Mouse (Mus musculus) embryonic fibroblast, embryonic 13.5 days (primary cell): ENCODE data around the gene Hoxa6. TPM values are rescaled to one million over a fixed set of nuclear protein-coding genes. Genes with fewer than 3 reads are reported as not detected.
A peak's percentile ranks its signal among the peaks of the same experiment; 100 is the strongest.

Experiments
- H3K27ac ChIP-seq: 2 replicates; pipeline ENCODE4 v1.5.1; 2012; ENCODE audit warnings: low read length, control low read depth, inconsistent platforms; ENCODE audit not compliant: insufficient read depth
- H3K4me1 ChIP-seq: 2 replicates; pipeline ENCODE4 v1.6.1; 2011; ENCODE audit warnings: low read length; ENCODE audit not compliant: control insufficient read depth, insufficient read depth
- H3K4me3 ChIP-seq: 2 replicates; pipeline ENCODE4 v1.5.1; 2011; ENCODE audit warnings: mild to moderate bottlenecking, control low read depth, low read length; ENCODE audit not compliant: insufficient read depth
- CTCF ChIP-seq: IDR thresholded peaks from 2 replicates; pipeline ENCODE4 v1.5.1; 2011; ENCODE audit warnings: mild to moderate bottlenecking, control low read depth, low read length, moderate library complexity, borderline replicate concordance; ENCODE audit not compliant: insufficient read depth
- POLR2A ChIP-seq: IDR thresholded peaks from 2 replicates; pipeline ENCODE4 v1.6.1; 2011; ENCODE audit warnings: low read depth, mild to moderate bottlenecking, control low read depth, low read length, moderate library complexity
- polyA plus RNA-seq: library from polyadenylated mRNA; stranded (reverse); fragments of >200 nt; gene quantifications from 2 replicates; pipeline ENCODE4 v1.2.4, GENCODE M21; 2011; ENCODE audit warnings: low read depth; ENCODE audit not compliant: missing spikeins, insufficient read length

Gene Hoxa6
- polyA plus RNA-seq, 1 experiment = 2.8 TPM

GRCm38 (mm10) chr6:52168191-52169055, 40.1 kb downstream of the Hoxa6 start:
- Histone ChIP-seq H3K4me3 (peak overlapping the region; percentile 19; the same call in 1 of the 2 replicates), H3K4me1 (peaks cover 8% of the 10 kb centered on the region), H3K27ac (peak overlapping the region; percentile 79)
- no peak for TF ChIP-seq POLR2A
- no peak for TF ChIP-seq CTCF

GRCm38 (mm10) chr6:52167736-52168161, 40.8 kb downstream of the Hoxa6 start:
- Histone ChIP-seq H3K4me3 (peak overlapping the region; percentile 19; the same call in 1 of the 2 replicates), H3K27ac (peak overlapping the region; percentile 79), H3K4me1 (peaks cover 10% of the 10 kb centered on the region)
- TF ChIP-seq POLR2A = no peak
- no peak for TF ChIP-seq CTCF

- TF ChIP-seq CTCF = no peak
- TF ChIP-seq POLR2A = no peak
- H3K4me1 ChIP-seq = peaks cover 10% of the 10 kb centered on the region
- H3K27ac ChIP-seq = peak overlapping the region; percentile 79
- peak overlapping the region; percentile 19; the same call in 1 of the 2 replicates for H3K4me3 ChIP-seq
These were observed 41.3 kb downstream of the Hoxa6 start for GRCm38 (mm10) chr6:52167176-52167575.

GRCm38 (mm10) chr6:52166431-52167077, 42.0 kb downstream of the Hoxa6 start:
- H3K4me1 ChIP-seq = peaks cover 9% of the 10 kb centered on the region
- H3K27ac ChIP-seq = peak overlapping the region; percentile 79
- 0 out of 2 replicates have a peak overlapping the region, but pooled peaks have one; percentile 3 for H3K4me3 ChIP-seq
- no peak for TF ChIP-seq CTCF
- no peak for TF ChIP-seq POLR2A

DNA sequence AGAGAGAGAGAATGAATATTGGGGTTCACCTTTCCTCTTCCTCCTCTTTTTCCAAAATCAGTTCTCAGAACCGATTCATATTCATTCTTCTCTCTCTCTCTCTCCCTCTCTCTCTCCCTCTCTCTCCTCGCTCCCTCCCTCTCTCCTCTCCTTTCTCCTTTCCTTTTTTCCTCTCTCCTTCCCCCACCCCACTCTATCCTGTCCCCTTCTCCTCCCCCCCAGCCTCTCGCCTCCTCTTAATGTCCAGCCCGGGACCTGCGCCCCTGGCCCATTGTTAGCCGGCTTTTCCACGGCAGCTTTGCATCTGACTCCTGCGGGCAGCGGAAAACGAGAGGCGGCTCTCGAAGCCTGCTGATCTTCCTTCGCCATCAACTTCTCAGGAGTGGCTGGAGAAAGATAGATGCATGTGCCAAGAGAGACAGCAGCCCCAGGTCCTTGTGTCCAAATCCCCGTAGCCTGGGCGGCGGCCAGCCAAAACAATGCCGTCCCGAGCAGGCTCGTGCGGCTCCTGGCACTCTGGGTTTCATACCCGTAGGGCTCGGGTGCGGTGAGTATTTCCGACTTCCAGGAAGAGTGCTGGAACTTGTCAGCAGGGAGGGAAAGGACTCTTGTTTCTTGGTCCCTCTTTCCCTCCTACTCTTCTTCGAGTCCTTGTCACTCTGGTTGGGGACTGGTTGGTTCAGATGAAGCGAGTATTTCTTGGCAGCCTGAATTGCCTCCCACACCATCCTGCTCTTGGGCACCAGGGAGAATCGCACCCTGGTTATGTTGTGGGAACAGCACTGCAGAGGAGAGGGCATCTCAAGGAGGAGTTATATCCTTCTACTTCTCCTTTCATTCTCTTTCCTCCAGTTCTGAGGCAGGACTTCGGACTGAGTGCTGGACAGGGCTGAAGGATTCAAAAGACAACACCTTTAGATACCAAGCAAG, 42.8 kb downstream of the Hoxa6 start:
- TF ChIP-seq POLR2A (no peak), CTCF (no peak)
- H3K4me1 ChIP-seq = 0 out of 2 replicates have a peak, but pooled peaks cover 2% of the 10 kb centered on the region
- H3K4me3 ChIP-seq = peak overlapping the region; percentile 26
- peak overlapping the region; percentile 79 for H3K27ac ChIP-seq

DNA sequence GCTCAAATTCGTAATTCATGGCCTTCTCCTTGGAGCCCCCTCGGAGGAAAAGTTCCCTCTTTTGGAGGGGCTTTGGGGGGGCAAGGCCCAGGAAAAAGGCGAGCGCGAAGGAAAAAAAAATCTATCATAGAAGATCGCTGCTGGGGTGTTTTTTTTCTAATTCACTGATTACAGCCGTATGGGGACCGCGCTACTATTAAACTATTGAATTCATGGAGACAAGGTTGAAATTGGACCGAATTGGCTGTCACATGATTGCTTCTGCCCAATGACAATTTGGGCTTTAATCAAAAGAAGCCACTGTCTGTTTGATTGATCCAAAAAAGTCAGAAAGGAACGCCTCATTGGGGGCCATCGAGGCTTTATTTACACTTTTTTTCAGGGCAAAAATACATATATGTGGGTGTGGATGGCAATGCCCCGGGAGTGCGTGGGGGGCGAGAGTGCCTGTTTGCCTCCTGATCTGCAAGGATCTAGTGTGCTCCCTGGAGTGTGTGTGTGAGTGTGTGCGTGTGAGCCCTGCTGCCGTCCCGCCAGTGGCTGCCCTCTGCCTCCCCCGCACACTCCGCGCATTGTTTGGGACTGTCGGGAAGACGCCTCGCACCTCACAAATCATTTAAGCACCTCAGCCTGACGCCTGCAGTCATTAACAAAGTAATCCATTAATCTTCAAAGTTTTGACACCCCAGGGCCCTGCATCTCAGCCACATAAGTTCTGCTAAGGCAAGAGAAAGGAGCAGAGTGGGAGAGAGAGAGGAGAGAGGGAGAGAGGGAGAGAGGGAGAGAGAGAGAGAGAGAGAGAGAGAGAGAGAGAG, 43.7 kb downstream of the Hoxa6 start, which contains the start of gene Hoxa2:
TSS of gene Hoxa2 (minus strand) at position 206 of the 815 bp plus-strand sequence.
- TF ChIP-seq CTCF = no peak
- TF ChIP-seq POLR2A = peak; percentile 35; the same call in 1 of the 2 replicates
- Histone ChIP-seq H3K27ac (peak within 1 kb of the TSS; percentile 79), H3K4me3 (peak within 1 kb of the TSS; percentile 47), H3K4me1 (0 out of 2 replicates have a peak, but pooled peaks cover 2% of the 10 kb centered on the region)

DNA sequence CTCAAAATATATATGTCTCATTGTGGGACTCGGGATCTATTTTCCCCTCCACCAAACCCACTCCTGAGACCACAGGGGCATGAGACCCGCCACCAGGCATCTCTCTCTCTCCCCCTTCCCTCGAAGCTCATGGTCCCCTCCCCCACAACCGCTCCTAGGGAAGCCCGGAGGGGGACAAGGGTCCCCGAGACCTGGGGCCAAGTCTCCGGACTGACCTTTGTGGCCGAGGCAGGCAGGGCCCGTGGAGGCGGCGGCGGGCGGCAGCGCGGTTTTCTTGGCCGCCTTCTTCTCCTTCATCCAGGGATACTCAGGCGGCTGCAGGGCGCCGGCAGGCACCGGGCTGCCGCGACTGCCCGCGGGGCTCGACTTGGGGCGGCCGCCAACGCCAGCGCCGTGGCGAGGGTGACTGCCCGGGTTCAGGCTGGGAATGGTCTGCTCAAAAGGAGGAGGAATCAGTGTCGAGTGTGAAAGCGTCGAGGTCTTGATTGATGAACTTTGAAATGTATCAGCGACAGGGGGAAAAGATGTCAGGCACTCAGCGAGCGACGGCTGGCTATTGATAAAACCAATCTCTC, 44.4 kb downstream of the Hoxa6 start:
- no peak; the same call in 1 of the 2 replicates for TF ChIP-seq POLR2A
- TF ChIP-seq CTCF = no peak
- H3K27ac ChIP-seq = peak overlapping the region; percentile 79
- peak overlapping the region; percentile 47 for H3K4me3 ChIP-seq
- 0 out of 2 replicates have a peak, but pooled peaks cover 2% of the 10 kb centered on the region for H3K4me1 ChIP-seq

DNA sequence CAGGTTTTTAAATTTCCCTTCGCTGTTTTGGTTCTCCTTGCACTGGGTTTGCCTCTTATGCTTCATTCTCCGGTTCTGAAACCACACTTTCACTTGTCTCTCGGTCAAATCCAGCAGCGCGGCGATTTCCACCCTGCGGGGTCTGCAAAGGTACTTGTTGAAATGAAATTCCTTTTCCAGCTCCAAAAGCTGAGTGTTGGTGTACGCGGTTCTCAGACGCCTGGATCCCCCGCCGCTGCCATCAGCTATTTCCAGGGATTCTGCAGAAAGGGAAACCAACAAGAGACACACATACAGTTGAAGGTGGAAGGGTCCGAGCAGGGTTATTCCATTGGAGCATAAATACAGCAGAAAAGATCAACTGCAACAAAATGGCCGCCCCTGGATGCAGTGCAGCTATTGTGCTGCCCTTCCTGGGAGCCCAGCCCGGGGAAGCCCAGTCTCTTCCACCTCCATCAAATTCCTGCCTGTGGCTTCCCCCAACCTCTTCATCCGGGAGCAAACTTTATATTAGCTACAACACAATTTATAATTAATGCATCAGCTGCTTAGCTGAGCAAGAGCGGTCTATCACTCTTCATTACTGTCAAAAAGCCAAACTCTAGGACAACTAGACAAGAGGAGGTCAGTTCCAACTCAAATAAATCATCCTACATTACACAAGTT, 45.0 kb downstream of the Hoxa6 start:
- TF ChIP-seq POLR2A (no peak), CTCF (no peak)
- H3K4me1 ChIP-seq = 0 out of 2 replicates have a peak, but pooled peaks cover 2% of the 10 kb centered on the region
- peak overlapping the region; percentile 47 for H3K4me3 ChIP-seq
- H3K27ac ChIP-seq = peak overlapping the region; percentile 79
